Mouse (Mus musculus): Measurements from ENCODE around the gene Slc9a3r1.

The Slc9a3r1 gene

GRCm38 (mm10) chr11:115162205-115162601 lies 938 bp upstream of the Slc9a3r1 start:
- no peak for DNase-seq (ENCODE audit: low spot score)

GRCm38 (mm10) chr11:115163568-115164150 lies 518 bp downstream of the Slc9a3r1 start:
- no peak for DNase-seq (ENCODE audit: low spot score)

GRCm38 (mm10) chr11:115164341-115164975 lies 1.3 kb downstream of the Slc9a3r1 start:
- no peak for DNase-seq (ENCODE audit: low spot score)

- no peak for DNase-seq (ENCODE audit: low spot score)
These were observed 1.8 kb downstream of the Slc9a3r1 start for GRCm38 (mm10) chr11:115164976-115165374.

- no peak for DNase-seq (ENCODE audit: low spot score)
These were observed 3.6 kb downstream of the Slc9a3r1 start for GRCm38 (mm10) chr11:115166776-115167175.

GRCm38 (mm10) chr11:115167631-115168249 lies 4.6 kb downstream of the Slc9a3r1 start:
- no peak for DNase-seq (ENCODE audit: low spot score)

GRCm38 (mm10) chr11:115169430-115169829 lies 6.3 kb downstream of the Slc9a3r1 start:
- DNase-seq (ENCODE audit: low spot score), result no peak

GRCm38 (mm10) chr11:115171125-115171524 lies 8.0 kb downstream of the Slc9a3r1 start:
- DNase-seq (ENCODE audit: low spot score), result no peak

- DNase-seq (ENCODE audit: low spot score), result no peak
These were observed 9.7 kb downstream of the Slc9a3r1 start for GRCm38 (mm10) chr11:115172825-115173287.

- DNase-seq (ENCODE audit: low spot score), result no peak
These were observed 10.6 kb downstream of the Slc9a3r1 start for GRCm38 (mm10) chr11:115173549-115174339.

GRCm38 (mm10) chr11:115176399-115177190 lies 13.5 kb downstream of the Slc9a3r1 start:
- no peak for DNase-seq (ENCODE audit: low spot score)

GRCm38 (mm10) chr11:115177559-115178195 lies 14.5 kb downstream of the Slc9a3r1 start:
- DNase-seq (ENCODE audit: low spot score), result no peak

- DNase-seq (ENCODE audit: low spot score), result no peak
These were observed 15.6 kb downstream of the Slc9a3r1 start for GRCm38 (mm10) chr11:115178766-115179165.

GRCm38 (mm10) chr11:115179191-115179590 lies 16.1 kb downstream of the Slc9a3r1 start:
- DNase-seq (ENCODE audit: low spot score), result no peak

- no peak for DNase-seq (ENCODE audit: low spot score)
These were observed 16.7 kb downstream of the Slc9a3r1 start for GRCm38 (mm10) chr11:115179881-115180280.

GRCm38 (mm10) chr11:115181913-115182638 lies 18.9 kb downstream of the Slc9a3r1 start:
- no peak for DNase-seq (ENCODE audit: low spot score)

GRCm38 (mm10) chr11:115184973-115185372 lies 21.8 kb downstream of the Slc9a3r1 start:
- DNase-seq (ENCODE audit: low spot score), result no peak

- peak; percentile 98 for DNase-seq (ENCODE audit: low spot score)
These were observed 24.1 kb downstream of the Slc9a3r1 start, which contains the start of gene Tmem104 for GRCm38 (mm10) chr11:115187224-115187639. Gene Tmem104, plus strand, starts transcription at chr11:115187487.

- no peak for DNase-seq (ENCODE audit: low spot score)
These were observed 24.6 kb downstream of the Slc9a3r1 start, which contains the start of gene Nat9 for GRCm38 (mm10) chr11:115187693-115188092. Gene Nat9, minus strand, starts transcription at chr11:115187859.

- DNase-seq (ENCODE audit: low spot score), result no peak
These were observed 25.5 kb downstream of the Slc9a3r1 start for GRCm38 (mm10) chr11:115188539-115189231.
